In the genomic region with DNA sequence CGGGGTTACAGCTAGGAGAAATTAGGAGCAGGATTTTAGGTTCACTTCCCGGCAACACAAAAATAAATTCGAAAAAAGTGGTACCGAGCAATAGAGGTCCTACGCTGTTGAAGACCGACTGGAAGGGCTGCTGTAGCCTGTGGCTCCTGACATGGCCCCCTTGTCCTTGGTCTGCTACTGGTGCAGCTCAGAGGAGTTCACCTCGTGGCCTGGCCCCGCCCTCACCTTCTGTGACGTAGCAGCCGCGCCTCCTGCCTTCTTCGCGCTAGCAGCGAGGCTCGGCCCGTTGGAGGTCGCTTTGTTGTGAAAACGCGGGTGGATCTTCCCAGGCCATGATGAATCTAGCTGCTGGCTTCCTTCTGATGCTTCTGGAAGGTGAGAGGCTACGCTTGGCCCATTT, we compare ENCODE assay signal across 10 mouse cellular contexts. TPM values are rescaled to one million over a fixed set of nuclear protein-coding genes. Genes with fewer than 3 reads are reported as not detected.
DNase-seq lines count a peak whose midpoint lies in the region; TF ChIP-seq lines count a peak whose summit lies in the region.
"Had no signal": no experiment of that assay in that cellular context is flagged by ENCODE, and none has a peak within 500 bp of the region (broad histone marks: within the 10 kb centered on the region; RNA-seq: fewer than 3 reads in every experiment).

Gene Acrbp, plus strand, starts transcription at position 12 of the 400 bp plus-strand sequence.

- no peak within 1 kb of the TSS for H3K27ac ChIP-seq in kidney, adult 2 months (ENCODE audit: insufficient read depth, low read depth, low read length)
- peak within 1 kb of the TSS; percentile 66; the same call in 1 of the 2 replicates for H3K27ac ChIP-seq in limb, embryonic 10.5 days
- H3K27ac ChIP-seq: kidney, postnatal 0 days had no signal

- WGBS in kidney, adult 2 months: 62% methylated on average over 20 of the region's 20 CpGs
- 33% methylated on average over 20 of the region's 20 CpGs for WGBS in limb, embryonic 10.5 days

- TF ChIP-seq CTCF in kidney, adult 2 months (conservative IDR thresholded peaks at IDR 0.05; ENCODE audit: insufficient read depth, insufficient read length, low read depth, low read length): no peak

- no peaks in the 10 kb centered on the region for H3K4me1 ChIP-seq in kidney, adult 2 months (ENCODE audit: control insufficient read depth, insufficient read depth, low read length)
- H3K4me1 ChIP-seq in limb, embryonic 10.5 days: peaks cover 8% of the 10 kb centered on the region; the same call in 1 of the 2 replicates

- no peak for DNase-seq in kidney, adult 2 months
- DNase-seq in kidney, postnatal 10 days: no peak
- DNase-seq in thymus, postnatal 4 days: peak; percentile 65
- DNase-seq in thymus, postnatal 25 days: no peak
- no peak for DNase-seq in limb, embryonic 10.5 days (ENCODE audit: low spot score)
- DNase-seq in yolk sac, embryonic 10.5 days (ENCODE audit: low spot score): peak; percentile 65
- DNase-seq in right cerebral cortex, adult 2 months (ENCODE audit: low spot score in 2 of 2): no peak
- no peak for DNase-seq in right cerebral cortex, postnatal 10 days (ENCODE audit: low spot score in 2 of 2)
- DNase-seq: cerebellum, postnatal 36 days had no signal

- no peaks in the 10 kb centered on the region for H3K9me3 ChIP-seq in limb, embryonic 10.5 days (replicated peaks)

- H3K36me3 ChIP-seq in kidney, adult 2 months (ENCODE audit: control insufficient read depth, insufficient read depth, low read length): peaks cover 3% of the 10 kb centered on the region
- H3K36me3 ChIP-seq in limb, embryonic 10.5 days: peaks cover 96% of the 10 kb centered on the region

- H3K4me3 ChIP-seq in kidney, adult 2 months (ENCODE audit: insufficient read depth, low read depth, low read length): no peak within 1 kb of the TSS
- H3K4me3 ChIP-seq in limb, embryonic 10.5 days: peak within 1 kb of the TSS; percentile 13; the same call in 1 of the 2 replicates

- H3K27me3 ChIP-seq in kidney, adult 2 months (replicated peaks; ENCODE audit: control insufficient read depth, insufficient read depth, low read length): no peaks in the 10 kb centered on the region
- H3K27me3 ChIP-seq in limb, embryonic 10.5 days (ENCODE audit: low read depth, poor library complexity, severe bottlenecking): no peaks in the 10 kb centered on the region

- TF ChIP-seq POLR2A in kidney, adult 2 months (IDR thresholded peaks at IDR 0.05; ENCODE audit: low read depth, low read length): no peak

RNA-seq across cellular contexts. Expression of gene Acrbp, which starts in this region (rescaled TPM):
- polyA plus RNA-seq in kidney, adult 2 months (2012; rRNA removed): 14.3 and 18.9 TPM in 2 replicates
- 10.1 and 13.0 TPM in 2 replicates for polyA plus RNA-seq in limb, embryonic 10.5 days (2016; fragmentation: Nextera tagmentation; extraction: Ambion mirVana)

Comparison
In these comparisons a context has a peak if more than half of its experiments do, and no peak if none do; other contexts are left out.
1. DNase-seq: peak in thymus, postnatal 4 days (single experiment) and yolk sac, embryonic 10.5 days (single experiment); none in kidney, adult 2 months (single experiment), kidney, postnatal 10 days (single experiment), thymus, postnatal 25 days (single experiment), limb, embryonic 10.5 days (single experiment), right cerebral cortex, adult 2 months (0 of 2) and right cerebral cortex, postnatal 10 days (0 of 2).